7 mouse cellular contexts compared by ENCODE assay signal in genomic region chr11:120548786-120549167, GRCm38 (mm10). TPM values are rescaled to one million over a fixed set of nuclear protein-coding genes. Genes with fewer than 3 reads are reported as not detected.
A peak's percentile ranks its signal among the peaks of the same experiment; 100 is the strongest.
DNase-seq lines count a peak whose midpoint lies in the region; ATAC-seq and TF ChIP-seq lines count a peak whose summit lies in the region.

No protein-coding gene starts in this region.

- H3K4me3 ChIP-seq in lung, postnatal 0 days (ENCODE audit: low read depth, low read length), result peak overlapping the region; percentile 76
- H3K4me3 ChIP-seq in limb, embryonic 12.5 days (replicated peaks), result peak overlapping the region; percentile 100
- peak overlapping the region; percentile 96 for H3K4me3 ChIP-seq in stomach, embryonic 14.5 days (ENCODE audit: low read depth, low read length)

- TF ChIP-seq EP300 in lung, postnatal 0 days (IDR thresholded peaks at IDR 0.05), result no peak

- H3K4me2 ChIP-seq in lung, postnatal 0 days (replicated peaks; ENCODE audit: low read depth, low read length), result peak overlapping the region; percentile 66
- peak overlapping the region; percentile 69 for H3K4me2 ChIP-seq in limb, embryonic 12.5 days
- H3K4me2 ChIP-seq in stomach, embryonic 14.5 days (replicated peaks; ENCODE audit: low read depth, low read length), result peak overlapping the region; percentile 95

- WGBS in lung, postnatal 0 days, result 5% methylated on average over 7 of the region's 7 CpGs
- 30% methylated on average over 7 of the region's 7 CpGs for WGBS in limb, embryonic 12.5 days
- 15% methylated on average over 7 of the region's 7 CpGs for WGBS in stomach, embryonic 14.5 days

- H3K27ac ChIP-seq in lung, postnatal 0 days (ENCODE audit: low read length), result peak overlapping the region; percentile 97
- peak overlapping the region; percentile 91 for H3K27ac ChIP-seq in limb, embryonic 12.5 days
- H3K27ac ChIP-seq in stomach, embryonic 14.5 days (ENCODE audit: low read length), result peak overlapping the region; percentile 97

- peak; percentile 47 for DNase-seq in lung, postnatal 0 days (ENCODE audit: low spot score)
- no peak for DNase-seq in lung, postnatal 10 days
- no peak for DNase-seq in embryo, embryonic 10.5 days (ENCODE audit: low spot score)
- DNase-seq in adrenal gland, postnatal 10 days, result no peak

- H3K9me3 ChIP-seq in lung, postnatal 0 days (ENCODE audit: low read length), result no peaks in the 10 kb centered on the region
- no peaks in the 10 kb centered on the region for H3K9me3 ChIP-seq in limb, embryonic 12.5 days
- H3K9me3 ChIP-seq in stomach, embryonic 14.5 days (ENCODE audit: control insufficient read depth, low read depth, low read length), result no peaks in the 10 kb centered on the region

- TF ChIP-seq CTCF in lung, postnatal 0 days (IDR thresholded peaks at IDR 0.05), result no peak

- no peaks in the 10 kb centered on the region for H3K27me3 ChIP-seq in lung, postnatal 0 days (replicated peaks; ENCODE audit: insufficient read depth, low read length)
- no peaks in the 10 kb centered on the region for H3K27me3 ChIP-seq in limb, embryonic 12.5 days
- no peaks in the 10 kb centered on the region for H3K27me3 ChIP-seq in stomach, embryonic 14.5 days (ENCODE audit: control insufficient read depth, insufficient read depth, low read length)

- peaks cover 15% of the 10 kb centered on the region for H3K4me1 ChIP-seq in lung, postnatal 0 days (ENCODE audit: insufficient read depth, low read depth, low read length)
- H3K4me1 ChIP-seq in limb, embryonic 12.5 days (replicated peaks), result peaks cover 23% of the 10 kb centered on the region
- H3K4me1 ChIP-seq in stomach, embryonic 14.5 days (ENCODE audit: control insufficient read depth, insufficient read depth, low read length), result peaks cover 22% of the 10 kb centered on the region

- H3K36me3 ChIP-seq in lung, postnatal 0 days (ENCODE audit: insufficient read depth, low read length), result peaks cover 9% of the 10 kb centered on the region; the same call in 1 of the 2 replicates
- H3K36me3 ChIP-seq in limb, embryonic 12.5 days, result peaks cover 33% of the 10 kb centered on the region
- H3K36me3 ChIP-seq in stomach, embryonic 14.5 days (ENCODE audit: control insufficient read depth, insufficient read depth, low read length), result peaks cover 8% of the 10 kb centered on the region

- ATAC-seq in lung, postnatal 0 days, result no peak
- peak; percentile 17; the same call in 1 of the 2 replicates for ATAC-seq in erythroid progenitor cell, adult 5-6 weeks (replicated peaks; ENCODE audit: low FRiP score, poor library complexity, severe bottlenecking)
- no peak for ATAC-seq in limb, embryonic 12.5 days (ENCODE audit: insufficient number of reproducible peaks, insufficient read depth, low FRiP score, low TSS enrichment, low read depth)
- peak; percentile 4; the same call in 1 of the 2 replicates for ATAC-seq in stomach, embryonic 14.5 days (ENCODE audit: insufficient number of reproducible peaks, insufficient read depth, low FRiP score, low read depth)

- H3K9ac ChIP-seq in lung, postnatal 0 days (replicated peaks; ENCODE audit: low read depth), result peak overlapping the region; percentile 89
- peak overlapping the region; percentile 97 for H3K9ac ChIP-seq in limb, embryonic 12.5 days (replicated peaks)
- peak overlapping the region; percentile 99 for H3K9ac ChIP-seq in stomach, embryonic 14.5 days (replicated peaks; ENCODE audit: low read depth, low read length)

RNA-seq across cellular contexts. Expression of gene Mcrip1, which starts 0.8 kb away (rescaled TPM):
- 209 and 215 TPM in 2 replicates for polyA plus RNA-seq in lung, postnatal 0 days (2015; fragmentation: Nextera tagmentation; extraction: Ambion mirVana)
- total RNA-seq in erythroid progenitor cell, adult 5-6 weeks (2015; ENCODE audit: low replicate concordance), result 19.8 and 23.5 TPM in 2 replicates
- 1.7 and 5.6 TPM in 2 replicates for total RNA-seq in erythroid progenitor cell, adult 5-6 weeks (2017; ENCODE audit: low replicate concordance)
- 221 and 229 TPM in 2 replicates for polyA plus RNA-seq in limb, embryonic 12.5 days (2016; fragmentation: Nextera tagmentation; extraction: Ambion mirVana)
- 229 and 239 TPM in 2 replicates for polyA plus RNA-seq in stomach, embryonic 14.5 days (2014; fragmentation: Nextera tagmentation; extraction: Ambion mirVana)
- 10 to 100 TPM; 60.0 to 62.2 TPM for total RNA-seq in adrenal gland, postnatal 10 days (2021)

RNA-seq across cellular contexts. Expression of gene Ppp1r27, which starts 2.2 kb away (rescaled TPM):
- polyA plus RNA-seq in lung, postnatal 0 days (2015; fragmentation: Nextera tagmentation; extraction: Ambion mirVana), result not detected in 2 replicates
- not detected in 2 replicates for total RNA-seq in erythroid progenitor cell, adult 5-6 weeks (2015; ENCODE audit: low replicate concordance)
- total RNA-seq in erythroid progenitor cell, adult 5-6 weeks (2017; ENCODE audit: low replicate concordance), result not detected in 2 replicates
- not detected in 2 replicates for polyA plus RNA-seq in limb, embryonic 12.5 days (2016; fragmentation: Nextera tagmentation; extraction: Ambion mirVana)
- polyA plus RNA-seq in stomach, embryonic 14.5 days (2014; fragmentation: Nextera tagmentation; extraction: Ambion mirVana), result not detected in 2 replicates
- total RNA-seq in adrenal gland, postnatal 10 days (2021), result 10 to 100 TPM in 1 of 2 experiments, 1 to 10 TPM in 1; 7.1 to 21.8 TPM

RNA-seq across cellular contexts. Expression of gene Gcgr, which starts 18.3 kb away (rescaled TPM):
- 0.61 and 0.76 TPM in 2 replicates for polyA plus RNA-seq in lung, postnatal 0 days (2015; fragmentation: Nextera tagmentation; extraction: Ambion mirVana)
- total RNA-seq in erythroid progenitor cell, adult 5-6 weeks (2015; ENCODE audit: low replicate concordance), result not detected in 2 replicates
- total RNA-seq in erythroid progenitor cell, adult 5-6 weeks (2017; ENCODE audit: low replicate concordance), result not detected in 2 replicates
- polyA plus RNA-seq in limb, embryonic 12.5 days (2016; fragmentation: Nextera tagmentation; extraction: Ambion mirVana), result 3.8 and 4.0 TPM in 2 replicates
- 1.2 and 1.9 TPM in 2 replicates for polyA plus RNA-seq in stomach, embryonic 14.5 days (2014; fragmentation: Nextera tagmentation; extraction: Ambion mirVana)
- total RNA-seq in adrenal gland, postnatal 10 days (2021), result 10 to 100 TPM in 1 of 2 experiments, 1 to 10 TPM in 1; 9.6 to 15.7 TPM

RNA-seq across cellular contexts. Expression of gene P4hb, which starts 24.3 kb away (rescaled TPM):
- polyA plus RNA-seq in lung, postnatal 0 days (2015; fragmentation: Nextera tagmentation; extraction: Ambion mirVana), result 551 and 555 TPM in 2 replicates
- total RNA-seq in erythroid progenitor cell, adult 5-6 weeks (2015; ENCODE audit: low replicate concordance), result 101 and 104 TPM in 2 replicates
- 112 and 141 TPM in 2 replicates for total RNA-seq in erythroid progenitor cell, adult 5-6 weeks (2017; ENCODE audit: low replicate concordance)
- 620 and 631 TPM in 2 replicates for polyA plus RNA-seq in limb, embryonic 12.5 days (2016; fragmentation: Nextera tagmentation; extraction: Ambion mirVana)
- polyA plus RNA-seq in stomach, embryonic 14.5 days (2014; fragmentation: Nextera tagmentation; extraction: Ambion mirVana), result 768 and 850 TPM in 2 replicates
- total RNA-seq in adrenal gland, postnatal 10 days (2021), result 100 to 1,000 TPM; 424 to 571 TPM

RNA-seq across cellular contexts. Expression of gene Arhgdia, which starts 32.6 kb away (rescaled TPM):
- polyA plus RNA-seq in lung, postnatal 0 days (2015; fragmentation: Nextera tagmentation; extraction: Ambion mirVana), result 512 TPM in 2 replicates
- total RNA-seq in erythroid progenitor cell, adult 5-6 weeks (2015; ENCODE audit: low replicate concordance), result 134 and 150 TPM in 2 replicates
- 45.3 and 49.3 TPM in 2 replicates for total RNA-seq in erythroid progenitor cell, adult 5-6 weeks (2017; ENCODE audit: low replicate concordance)
- polyA plus RNA-seq in limb, embryonic 12.5 days (2016; fragmentation: Nextera tagmentation; extraction: Ambion mirVana), result 484 and 518 TPM in 2 replicates
- 575 and 578 TPM in 2 replicates for polyA plus RNA-seq in stomach, embryonic 14.5 days (2014; fragmentation: Nextera tagmentation; extraction: Ambion mirVana)
- total RNA-seq in adrenal gland, postnatal 10 days (2021), result 100 to 1,000 TPM; 281 to 286 TPM

Comparison
In these comparisons a context has a peak if more than half of its experiments do, and no peak if none do; other contexts are left out.
1. ATAC-seq: peak in erythroid progenitor cell, adult 5-6 weeks (single experiment) and stomach, embryonic 14.5 days (single experiment); none in lung, postnatal 0 days (single experiment) and limb, embryonic 12.5 days (single experiment).
2. Peak in every context shown above with its lines, with median percentiles within 50 percentile points of each other: H3K27ac ChIP-seq, H3K4me2 ChIP-seq, H3K4me3 ChIP-seq and H3K9ac ChIP-seq.